Mouse (Mus musculus) leukemia stem cell, adult 10-12 weeks (primary cell): ENCODE data around the gene Esp1. TPM values are rescaled to one million over a fixed set of nuclear protein-coding genes. Genes with fewer than 3 reads are reported as not detected.

Source experiments
- polyA plus RNA-seq: library from polyadenylated mRNA; stranded (reverse); fragments of >175 nt; gene quantifications from 2 replicates; pipeline ENCODE4 v1.2.3, GENCODE M21; 2012; ENCODE audit warnings: low replicate concordance

The Esp1 gene
- not detected in 2 replicates for polyA plus RNA-seq

DNA sequence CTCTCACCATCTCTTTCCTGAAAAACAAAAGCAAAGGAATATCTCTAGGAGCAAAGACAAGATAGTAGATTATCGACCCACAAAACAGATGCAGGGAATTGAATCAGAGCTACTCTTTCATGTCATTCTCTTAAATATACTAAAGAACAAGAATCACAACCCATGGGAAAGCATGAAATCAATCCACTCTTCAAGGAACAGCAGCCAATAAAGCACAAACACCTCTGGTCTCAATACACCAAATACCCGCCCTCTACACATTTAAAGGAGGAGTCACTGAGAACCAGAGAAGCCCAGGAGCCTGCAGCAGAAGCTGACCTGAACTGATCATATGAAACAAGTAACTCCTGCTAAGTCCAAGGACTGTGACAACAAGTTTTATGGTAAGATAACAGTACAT, at the start of gene Esp1:
Gene Esp1 (plus strand): TSS at position 301 of the 400 bp plus-strand sequence.

Other genes with a start within 250 kb of the Esp1 start
- not detected in 2 replicates for gene Esp8, start 207.1 kb upstream of the Esp1 start, polyA plus RNA-seq
- gene Esp6, start 165.6 kb upstream of the Esp1 start, polyA plus RNA-seq: not detected in 2 replicates
- gene Esp4, start 128.5 kb upstream of the Esp1 start, polyA plus RNA-seq: not detected in 2 replicates
- gene Esp3, start 95.0 kb upstream of the Esp1 start, polyA plus RNA-seq: not detected in 2 replicates
- 0.19 TPM in 1 of 2 replicates, not detected in the other for gene Crisp2, start 79.9 kb downstream of the Esp1 start, polyA plus RNA-seq
- 28.1 and 92.5 TPM in 2 replicates for gene Rhag, start 84.0 kb downstream of the Esp1 start, polyA plus RNA-seq
- gene 9130008F23Rik, start 153.4 kb downstream of the Esp1 start, polyA plus RNA-seq: 0.41 TPM in 1 of 2 replicates, not detected in the other
- gene Glyatl3, start 187.2 kb downstream of the Esp1 start, polyA plus RNA-seq: not detected in 2 replicates
- 0.14 and 3.8 TPM in 2 replicates for gene Mut, start 207.6 kb downstream of the Esp1 start, polyA plus RNA-seq
- 0.32 and 1.3 TPM in 2 replicates for gene Cenpq, start 207.9 kb downstream of the Esp1 start, polyA plus RNA-seq